Mouse (Mus musculus) adrenal gland, adult (tissue): ENCODE measurements around the gene Gm20605.
A peak's percentile ranks its signal among the peaks of the same experiment; 100 is the strongest.
"Not testable (repeated sequence)": the region's sequence is repeated elsewhere in the genome, so short reads cannot be mapped to it uniquely, and the experiment has no call there.

Experiments
- DNase-seq, 2 experiments: peaks; one replicate each; pipeline ENCODE4 v3.0.0; 2022 to 2023; ENCODE audit warnings: low spot score in 1 of 2; ENCODE audit not compliant: inconsistent age in 2 of 2

The Gm20605 gene

DNA sequence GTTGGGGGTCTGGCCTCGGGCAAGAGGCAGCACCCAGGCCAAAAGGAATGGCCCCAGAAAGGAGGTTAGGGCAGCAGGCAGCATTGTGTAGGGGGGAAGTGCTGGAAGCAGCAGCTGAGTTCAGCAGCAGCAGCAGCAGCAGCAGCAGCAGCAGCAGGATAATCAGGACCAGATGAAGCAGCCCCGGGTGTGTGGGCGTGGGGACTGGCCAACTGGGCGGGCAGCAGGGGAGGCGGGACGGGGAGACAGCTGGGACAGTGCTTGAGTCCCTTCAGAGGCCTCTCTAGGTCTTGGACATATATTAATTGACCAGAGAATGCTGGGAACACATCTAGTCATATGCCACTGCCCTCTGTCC, 17.8 kb upstream of the Gm20605 start:
- peak; percentile 84 to 92 for DNase-seq

DNA sequence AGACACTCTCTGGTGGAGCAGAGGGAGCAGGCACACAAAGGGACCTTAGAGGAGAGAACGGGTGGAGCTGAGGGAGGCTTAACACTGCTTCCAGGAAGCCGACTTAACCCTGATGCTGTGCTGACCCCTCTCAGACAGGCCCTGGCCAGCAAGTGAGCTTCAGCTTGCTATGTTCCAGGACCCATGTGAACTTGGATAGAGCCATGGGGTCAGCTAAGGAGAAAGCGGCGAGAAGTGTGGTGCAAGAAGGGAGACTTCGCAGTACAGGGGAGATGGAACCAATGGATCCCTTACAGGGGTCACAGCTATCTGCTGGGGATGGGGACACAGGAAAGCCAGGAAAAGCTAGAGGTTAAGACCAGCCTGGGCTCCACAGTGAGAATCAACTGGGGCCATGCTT, 15.9 kb upstream of the Gm20605 start:
- DNase-seq: peak in 1 of 2 experiments; percentile 65

DNA sequence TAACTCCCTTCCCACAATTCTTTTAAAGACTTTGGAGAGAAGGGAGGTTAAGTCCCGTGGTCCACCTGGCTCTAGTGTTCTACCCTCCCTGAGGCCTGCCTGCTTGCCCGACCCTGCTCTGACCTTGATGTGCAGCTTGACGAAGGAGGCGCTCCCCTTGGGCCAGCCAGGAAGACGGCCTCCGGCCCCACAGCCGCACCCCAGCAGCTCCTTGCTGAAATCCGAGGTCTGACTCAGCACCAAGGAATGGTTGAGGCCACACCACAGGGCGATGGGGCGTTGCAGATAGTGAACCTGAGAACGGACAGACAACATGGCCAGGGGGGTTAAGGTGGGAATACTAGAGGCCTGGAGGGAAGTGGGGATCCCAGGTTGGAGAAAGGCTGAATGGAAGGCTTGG, 15.4 kb upstream of the Gm20605 start, which contains the start of gene Pcolce:
Gene Pcolce, minus strand, starts transcription at position 235 of the 400 bp plus-strand sequence.
- DNase-seq: peak; percentile 88 to 90

DNA sequence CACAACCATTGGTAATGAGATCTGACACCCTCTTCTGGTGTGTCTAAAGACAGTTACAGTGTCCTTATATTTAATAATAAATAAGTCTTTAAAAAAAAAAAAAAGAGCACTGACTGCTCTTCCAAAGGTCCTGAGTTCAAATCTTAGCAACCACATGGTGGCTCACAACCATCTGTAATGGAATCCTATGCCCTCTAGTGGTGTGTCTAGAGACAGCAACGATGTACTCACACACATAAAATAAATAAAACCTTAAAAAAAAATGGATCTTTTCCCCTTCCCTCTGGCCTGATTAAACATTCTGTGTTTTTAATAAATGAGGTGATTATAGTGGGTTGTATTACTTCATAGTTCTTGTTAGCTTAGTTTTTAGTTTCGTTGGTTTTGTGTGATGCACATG, 14.1 kb upstream of the Gm20605 start:
- not testable (repeated sequence) for DNase-seq

DNA sequence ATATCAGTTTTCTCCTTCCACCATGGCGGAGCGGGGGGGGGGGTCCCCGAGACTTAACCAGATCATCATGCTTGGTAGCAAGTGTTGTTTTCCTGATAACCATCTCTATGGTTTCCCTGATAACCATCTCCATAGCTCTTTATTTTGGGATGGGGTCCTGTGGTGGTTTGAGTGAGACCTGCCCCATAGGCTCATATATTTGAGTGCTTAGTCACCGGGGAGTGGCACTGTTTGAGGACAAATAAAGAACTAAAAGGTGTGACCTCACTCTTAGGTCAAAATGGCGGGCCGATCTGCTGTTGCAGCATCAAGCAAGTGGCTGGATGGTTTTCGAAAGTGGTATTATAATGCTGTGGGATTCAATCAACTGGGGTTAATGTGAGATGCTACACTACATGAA, 13.6 kb upstream of the Gm20605 start:
- no peak for DNase-seq

DNA sequence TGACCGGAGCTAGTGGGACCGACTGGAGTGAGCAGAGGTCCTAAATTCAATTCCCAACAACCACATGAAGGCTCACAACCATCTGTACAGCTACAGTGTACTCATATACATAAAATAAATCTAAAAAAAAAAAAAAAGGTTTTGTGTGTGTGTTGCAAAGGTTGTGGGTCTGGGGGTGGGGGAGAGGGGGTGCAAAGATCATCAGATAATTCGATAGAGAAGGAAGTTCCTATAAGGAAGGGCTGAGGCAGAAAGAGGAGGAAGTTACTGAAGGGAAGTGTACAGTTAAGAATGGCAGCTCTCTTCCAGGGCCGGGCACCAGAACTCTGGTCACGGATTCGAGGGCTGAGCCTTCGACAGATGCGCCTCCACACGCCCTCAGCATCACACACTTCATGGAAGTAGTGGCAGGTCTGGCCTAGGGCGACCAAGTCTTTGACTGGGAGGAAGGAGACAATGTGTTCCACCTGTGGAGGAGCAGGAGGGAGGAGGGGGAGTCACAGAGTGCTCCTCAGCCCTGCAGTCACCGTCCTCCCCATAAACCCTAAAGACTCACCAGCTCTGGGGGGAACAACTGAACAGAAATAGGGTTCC, 4.9 kb upstream of the Gm20605 start:
- no peak for DNase-seq

DNA sequence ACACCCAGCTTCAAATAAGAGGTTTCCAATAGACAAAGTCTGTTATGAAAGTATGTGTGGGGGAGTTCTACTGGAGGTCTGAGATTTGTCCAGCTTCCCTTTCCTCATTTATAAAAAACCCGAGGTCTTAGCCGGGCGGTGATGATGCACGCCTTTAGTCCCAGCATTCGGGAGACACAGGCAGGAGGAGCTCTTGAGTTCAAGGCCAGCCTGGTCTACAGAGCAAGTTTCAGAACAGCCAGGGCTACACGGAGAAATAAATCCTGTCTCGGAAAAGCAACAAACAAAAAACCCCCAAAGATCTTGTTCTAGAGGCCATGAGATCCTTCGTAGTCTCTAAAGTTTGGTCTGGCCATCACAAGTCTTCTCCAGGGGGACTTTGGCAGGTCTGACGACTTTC, 984 bp upstream of the Gm20605 start:
- peak; percentile 78 to 91 for DNase-seq

DNA sequence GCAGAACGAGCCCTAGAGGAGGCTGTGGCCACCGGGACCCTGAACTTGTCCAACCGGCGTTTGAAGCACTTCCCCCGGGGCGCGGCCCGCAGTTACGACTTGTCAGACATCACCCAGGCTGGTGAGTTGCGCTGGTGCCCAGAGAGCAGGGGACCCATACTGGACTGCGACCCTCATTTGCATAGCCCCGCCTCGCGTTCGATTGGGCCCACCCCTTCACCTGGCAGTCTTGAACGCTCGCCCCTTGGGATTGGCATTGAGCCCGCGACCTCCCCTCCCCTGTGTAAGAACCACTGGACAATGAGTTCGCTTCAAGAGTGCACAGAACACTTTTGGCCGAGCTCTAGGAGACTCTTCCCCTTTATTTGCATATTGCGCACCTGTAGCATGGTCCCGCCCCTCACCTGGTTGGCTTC, 339 bp downstream of the Gm20605 start:
- DNase-seq: no peak

DNA sequence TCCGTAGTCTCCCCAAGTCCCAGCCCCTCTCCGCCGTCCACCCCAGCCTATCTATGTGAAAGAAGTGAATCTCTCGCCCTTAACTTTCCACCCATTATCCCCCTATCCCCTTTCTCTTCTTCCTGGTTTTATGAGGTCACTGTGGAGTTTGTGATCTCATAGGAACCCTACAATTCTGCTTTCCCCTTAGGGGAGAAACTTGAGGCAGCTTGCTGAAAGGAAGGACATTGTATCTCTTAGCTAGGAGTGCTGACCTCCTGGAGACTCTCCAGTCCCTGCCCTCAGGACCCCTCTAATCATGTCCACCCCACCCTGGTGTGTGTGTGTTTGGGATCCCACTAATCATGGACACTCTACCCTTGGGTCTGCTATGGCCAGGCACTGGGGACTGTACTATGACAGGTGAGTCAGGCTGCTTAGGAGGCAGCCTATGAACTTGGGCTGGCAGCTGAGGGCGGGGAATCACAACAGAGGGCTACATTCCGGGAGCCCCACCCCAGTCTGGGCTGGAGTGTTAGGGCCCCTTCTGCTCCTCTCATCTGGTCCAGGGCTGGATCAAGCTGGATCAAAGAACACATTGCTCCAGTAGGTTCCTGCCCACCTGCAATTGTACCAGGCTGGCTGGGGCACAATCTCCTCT, 1.1 kb downstream of the Gm20605 start:
- peak in 1 of 2 experiments; percentile 55 for DNase-seq

DNA sequence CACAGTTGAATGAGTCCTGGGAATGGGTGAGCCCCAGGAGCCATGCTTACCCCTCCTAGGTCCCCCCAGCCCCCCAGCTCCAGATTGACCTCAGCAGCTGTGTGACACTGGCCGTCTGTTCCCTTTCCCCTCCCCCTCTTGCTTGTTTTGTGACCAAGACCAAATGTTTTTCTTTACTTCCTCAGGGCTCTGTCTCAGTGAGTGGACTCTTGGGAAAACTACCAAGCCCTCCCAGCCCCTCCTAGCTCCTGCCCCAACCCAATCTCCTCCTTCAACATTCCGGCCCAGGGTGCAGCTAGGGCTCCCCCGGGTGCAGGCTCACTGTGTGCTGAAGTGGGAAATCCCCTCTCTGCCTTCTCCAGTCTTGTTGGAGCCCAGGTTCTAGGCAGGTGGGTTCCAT, 1.6 kb downstream of the Gm20605 start:
- DNase-seq: peak in 1 of 2 experiments; percentile 58

DNA sequence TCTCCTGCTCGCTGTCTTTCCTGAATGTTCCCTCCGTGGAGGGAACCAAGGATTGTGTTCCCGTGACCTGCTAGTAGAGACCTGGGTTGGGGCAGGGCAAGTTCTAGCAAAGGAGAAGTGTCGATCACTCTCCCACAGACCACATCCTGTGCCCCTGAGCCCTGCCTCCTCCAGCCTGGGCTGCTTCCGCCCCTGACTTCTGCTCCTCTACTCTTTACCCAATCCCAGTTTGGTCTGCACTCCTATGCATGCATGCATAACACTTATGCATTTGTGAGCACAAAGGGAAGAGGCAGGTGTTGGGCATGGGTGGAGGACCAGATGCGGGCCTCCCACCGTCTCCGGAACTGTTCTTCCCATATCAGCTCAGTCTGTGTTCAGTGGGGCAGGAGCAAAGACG, 2.2 kb downstream of the Gm20605 start:
- DNase-seq: no peak

DNA sequence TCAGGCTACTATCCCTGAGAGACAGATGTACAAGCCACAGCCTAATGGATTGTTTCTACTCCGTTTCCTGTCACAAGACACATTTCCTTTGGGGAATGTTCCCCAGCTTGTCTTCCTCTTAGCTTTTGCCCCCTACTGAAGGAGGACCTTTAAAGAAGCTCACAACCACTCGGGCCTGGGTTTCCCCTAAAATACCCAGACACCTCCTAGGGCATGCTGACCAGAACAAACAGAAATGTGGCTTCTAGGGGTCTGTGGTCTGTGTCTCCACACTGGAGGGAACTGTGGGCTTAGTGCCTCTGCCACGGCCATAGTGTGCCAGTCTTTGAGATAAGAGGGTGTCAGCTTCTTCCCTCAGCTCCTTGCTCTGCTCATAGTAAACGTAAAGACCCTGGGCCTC, 2.6 kb downstream of the Gm20605 start:
- no peak for DNase-seq

DNA sequence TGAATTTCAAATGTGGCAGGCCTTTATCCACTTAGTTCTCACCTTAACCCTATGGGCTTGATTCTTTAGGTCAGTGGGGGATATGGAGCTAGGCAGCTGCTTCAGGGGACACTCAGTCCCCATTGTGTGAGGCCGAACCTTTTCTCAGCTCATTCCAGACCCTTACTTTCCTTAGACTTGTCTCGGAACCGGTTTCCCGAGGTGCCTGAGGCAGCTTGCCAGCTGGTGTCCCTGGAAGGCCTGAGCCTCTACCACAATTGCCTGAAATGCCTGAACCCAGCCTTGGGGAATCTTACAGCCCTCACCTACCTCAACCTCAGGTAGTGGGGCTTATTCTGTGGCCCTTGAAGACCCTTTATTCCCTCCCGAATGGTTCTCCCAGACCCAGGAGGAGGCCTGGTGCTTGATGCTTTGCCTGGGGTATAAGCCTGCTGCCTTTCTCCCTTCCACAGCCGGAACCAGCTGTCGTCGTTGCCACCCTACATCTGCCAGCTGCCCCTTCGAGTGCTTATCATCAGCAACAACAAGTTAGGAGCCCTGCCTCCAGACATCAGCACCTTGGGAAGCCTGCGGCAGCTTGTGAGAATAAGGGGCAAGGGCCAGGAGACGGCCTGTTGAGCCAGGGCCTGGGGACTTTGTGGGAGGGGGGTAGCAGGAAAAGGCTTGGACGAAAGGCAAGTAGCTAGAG, 4.6 kb downstream of the Gm20605 start:
- DNase-seq: no peak

DNA sequence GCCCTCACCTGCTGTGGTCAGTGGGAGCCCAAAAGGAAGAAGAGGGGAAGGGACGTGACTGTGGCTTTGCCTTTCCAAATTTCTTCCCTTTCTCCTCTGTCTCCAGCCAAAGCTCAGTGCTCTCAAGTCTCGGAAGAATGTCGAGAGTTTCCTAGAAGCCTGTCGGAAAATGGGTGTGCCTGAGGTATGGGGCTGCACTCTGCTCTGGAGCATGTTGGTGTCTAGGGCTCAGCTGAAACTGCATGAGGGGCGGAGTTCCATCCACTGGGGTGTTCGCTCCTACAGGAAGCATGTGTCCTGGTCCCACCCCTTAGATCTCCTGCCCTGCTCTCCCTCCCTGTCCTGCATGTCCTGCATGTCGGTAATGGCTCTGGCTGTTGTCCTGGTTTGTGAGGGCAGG, 10.5 kb downstream of the Gm20605 start:
- no peak for DNase-seq

DNA sequence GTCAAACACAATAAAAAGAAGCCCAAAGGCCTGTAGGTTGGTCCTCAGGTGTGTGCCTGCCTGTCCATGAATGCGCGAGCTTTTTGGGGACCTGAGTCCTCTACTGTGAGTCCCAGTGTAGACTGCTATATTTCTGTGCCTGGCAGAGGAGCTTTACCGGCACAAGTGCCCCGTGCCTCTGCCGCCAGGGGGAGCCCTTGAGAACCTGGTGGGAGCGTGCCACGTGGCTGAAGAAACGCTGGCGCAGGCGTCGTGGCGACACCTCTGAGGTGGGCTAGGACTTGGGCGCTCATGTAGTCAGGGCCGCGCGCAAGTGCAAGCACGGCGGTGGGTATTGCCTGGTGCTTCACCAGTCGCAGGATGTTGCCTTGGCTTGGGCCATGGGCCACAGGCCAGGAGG, 12.1 kb downstream of the Gm20605 start, which contains the start of gene Sap25:
Gene Sap25, plus strand, starts transcription at position 281 of the 400 bp plus-strand sequence.
- DNase-seq: peak; percentile 42 to 61

DNA sequence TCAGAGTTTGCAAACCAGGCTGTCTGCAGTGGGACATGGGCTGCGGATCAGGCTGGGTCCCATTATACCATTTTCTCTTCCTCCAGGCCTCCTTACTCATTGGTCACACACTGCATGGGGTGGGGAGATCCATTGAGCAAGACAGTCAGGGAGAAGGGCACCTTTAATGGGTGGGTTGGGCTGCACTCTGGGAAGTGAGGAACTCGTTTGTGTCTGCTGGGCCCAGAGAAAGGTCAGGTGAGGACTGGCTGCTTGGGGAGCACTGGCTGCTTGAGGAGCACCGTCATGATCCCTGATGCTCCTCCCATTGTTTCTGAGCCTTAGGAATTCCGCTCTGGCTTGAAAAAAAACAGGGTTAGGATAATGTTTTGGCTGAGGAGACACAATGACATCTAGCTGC, 13.9 kb downstream of the Gm20605 start:
- peak in 1 of 2 experiments; percentile 25 for DNase-seq

DNA sequence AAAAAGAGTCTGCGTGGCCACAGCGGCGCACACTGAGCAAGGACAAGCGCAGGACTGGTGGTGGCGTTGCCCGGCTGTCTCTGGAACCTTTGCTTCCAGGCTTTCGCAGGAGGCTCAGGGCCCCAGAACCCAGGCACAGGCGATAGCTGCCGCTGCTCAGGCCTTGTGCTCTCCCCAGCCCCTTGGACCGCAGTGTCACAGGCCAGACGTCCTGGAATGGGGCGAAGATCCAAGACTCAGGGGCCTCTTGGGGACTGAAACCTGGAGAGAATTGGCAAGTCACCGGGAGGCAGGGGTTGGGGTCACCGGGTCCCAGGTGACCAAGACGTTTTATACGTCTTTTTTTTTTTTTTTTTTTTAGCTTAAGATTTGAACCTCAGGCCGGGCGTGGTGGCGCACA, 15.5 kb downstream of the Gm20605 start:
- DNase-seq: no peak

DNA sequence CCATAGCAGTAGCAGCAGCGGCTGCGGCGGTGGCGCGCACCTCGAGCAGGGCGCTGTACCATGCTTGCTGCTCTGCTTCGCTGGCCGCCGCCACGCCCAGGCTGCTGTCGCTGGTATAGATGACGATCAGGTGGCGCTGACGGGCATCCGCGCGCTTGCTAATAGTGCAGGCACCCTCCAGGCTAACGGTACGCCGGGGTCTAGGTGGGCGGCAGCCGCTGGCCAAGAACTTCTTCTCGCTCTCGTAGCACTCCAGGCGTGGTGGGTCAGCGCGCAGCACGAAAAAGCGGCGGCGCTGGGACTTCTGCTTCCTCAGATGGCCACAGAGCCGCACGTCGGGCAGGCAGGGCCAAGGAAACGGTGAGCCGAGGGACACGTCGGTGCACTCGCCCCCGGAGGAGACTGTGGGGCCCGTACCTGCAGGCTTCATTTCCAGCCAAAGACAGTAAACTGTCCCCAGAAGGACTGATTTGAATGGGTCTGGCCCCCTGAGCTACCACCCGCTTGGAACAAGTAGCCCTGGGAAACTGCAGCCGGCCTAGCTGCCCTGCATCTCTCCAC, 16.2 kb downstream of the Gm20605 start:
- DNase-seq: no peak

DNA sequence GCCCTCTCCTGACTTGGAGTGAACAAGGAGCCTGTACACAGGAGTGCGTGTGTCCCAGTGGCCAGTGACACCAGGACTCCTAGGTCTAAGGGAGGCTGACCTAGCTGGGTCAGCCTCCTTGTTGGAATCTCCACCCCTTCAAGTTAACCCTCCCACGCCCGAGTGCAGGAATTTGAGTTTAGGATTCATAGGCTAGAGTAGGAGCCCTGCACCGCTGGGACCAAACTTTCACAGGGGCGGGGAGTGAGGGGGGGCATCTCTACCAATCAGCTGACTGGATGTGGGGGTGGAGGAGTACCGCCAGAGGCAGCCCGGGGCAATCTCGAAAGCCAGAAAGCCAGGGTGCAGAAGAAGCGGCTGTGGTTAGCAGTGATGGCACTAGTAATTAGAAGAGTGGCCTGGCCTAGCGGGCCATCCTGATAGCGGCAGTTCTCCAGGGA, 16.7 kb downstream of the Gm20605 start, which contains the start of gene Irs3:
Gene Irs3, minus strand, starts transcription at position 63 of the 440 bp plus-strand sequence.
- peak in 1 of 2 experiments; percentile 68 for DNase-seq

DNA sequence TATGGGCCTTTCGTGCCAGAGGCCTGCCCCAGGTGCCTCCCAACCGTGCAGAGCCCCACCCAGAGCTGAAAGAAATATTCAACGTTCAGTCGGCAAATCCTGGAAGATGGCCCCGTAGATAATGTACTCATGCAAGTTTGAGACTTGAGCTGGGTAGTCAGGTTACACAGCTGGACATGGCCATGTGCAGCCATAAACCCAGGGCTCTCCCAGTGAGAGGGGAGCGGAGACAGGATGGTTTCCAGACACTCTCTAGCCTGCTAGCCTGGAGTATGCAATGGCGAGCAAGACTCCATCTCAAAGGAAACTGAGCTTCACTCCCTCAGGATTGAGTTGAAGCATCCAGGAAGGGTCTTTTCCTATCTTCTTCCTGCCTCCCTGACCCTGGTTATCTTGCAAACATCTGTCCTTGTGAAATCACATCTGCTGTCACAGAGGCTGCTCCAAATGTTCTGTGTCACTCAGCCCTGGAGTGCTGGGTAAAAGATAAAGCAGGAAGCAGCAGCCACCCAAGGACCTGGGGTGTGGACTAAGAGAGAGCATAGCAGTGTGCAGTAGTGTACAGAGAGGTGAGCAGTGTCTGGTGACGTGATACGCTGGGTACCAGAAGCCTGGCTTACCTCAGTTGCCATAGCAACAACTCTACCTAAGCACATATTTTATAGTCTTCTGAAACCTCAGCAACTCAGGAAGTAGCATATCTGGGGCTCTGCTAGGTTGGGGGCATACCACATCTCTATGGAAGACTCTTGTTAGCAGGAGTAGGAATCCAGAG, 19.0 kb downstream of the Gm20605 start:
- DNase-seq: peak in 1 of 2 experiments; percentile 13

DNA sequence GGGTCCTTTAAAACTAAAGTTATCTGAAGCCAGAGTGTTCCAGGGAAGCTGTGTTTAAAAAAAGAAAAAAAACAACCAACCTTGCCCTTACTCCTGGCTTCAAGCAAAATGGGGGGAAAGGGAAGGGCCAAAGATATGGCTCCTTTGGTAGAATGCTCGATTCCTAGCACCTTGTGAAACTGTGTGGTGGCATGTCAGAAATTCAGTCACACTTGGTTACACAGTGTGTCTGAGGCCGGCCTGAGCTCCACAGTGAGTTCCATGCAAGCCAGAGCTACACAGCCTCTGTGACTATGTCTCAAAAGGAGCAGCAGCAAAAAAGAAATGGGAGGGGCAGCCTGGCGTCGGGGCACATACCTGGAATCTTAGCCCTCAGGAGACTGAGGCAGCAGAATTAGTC, 20.3 kb downstream of the Gm20605 start:
- DNase-seq: no peak
